In the genomic region with DNA sequence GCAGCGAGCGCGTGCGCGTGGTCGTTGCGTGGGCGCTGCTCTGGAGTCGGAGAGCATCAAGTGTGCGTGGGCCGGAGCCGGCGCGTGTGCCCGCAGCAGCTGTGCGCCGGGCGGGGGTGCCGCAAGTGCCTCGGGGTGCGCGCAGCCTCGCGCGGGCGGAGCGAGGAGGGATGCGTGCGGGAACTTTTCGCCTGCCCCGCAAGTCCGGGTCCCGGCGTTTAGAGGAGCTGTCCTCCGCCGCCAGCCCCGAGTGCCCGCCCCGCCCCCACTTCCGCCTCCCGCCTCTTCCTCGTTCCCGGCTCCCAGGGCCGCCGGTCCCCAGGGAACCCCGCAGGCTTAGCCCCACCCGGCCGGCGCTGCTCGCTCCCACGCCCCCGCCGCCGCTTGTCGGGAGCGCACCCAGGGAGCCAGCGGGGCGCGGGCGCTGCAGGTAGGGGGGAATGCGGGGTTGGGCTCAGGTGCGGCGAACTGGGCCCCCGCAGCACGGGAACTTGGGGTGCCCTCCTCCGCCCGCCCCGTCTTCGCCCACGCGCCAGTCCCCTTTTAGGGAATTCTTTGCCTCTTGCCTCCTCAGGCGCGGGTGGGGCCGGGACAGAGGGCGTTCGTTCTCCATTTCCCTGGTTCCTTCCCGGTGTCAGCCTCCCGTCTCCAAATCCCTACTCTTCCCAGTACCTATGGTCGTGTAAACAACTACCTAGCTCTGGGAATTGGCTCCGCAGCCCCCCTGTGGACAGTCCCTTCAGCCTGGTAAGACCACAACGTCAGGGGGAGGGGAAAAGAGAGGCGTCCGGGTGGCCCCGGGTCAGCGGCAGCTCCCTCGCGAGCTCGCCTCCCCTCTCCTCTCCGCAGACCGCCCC, we compare ENCODE assay signal across 8 mouse cellular contexts. TPM values are rescaled to one million over a fixed set of nuclear protein-coding genes. Genes with fewer than 3 reads are reported as not detected.
A peak's percentile ranks its signal among the peaks of the same experiment; 100 is the strongest.
DNase-seq lines count a peak whose midpoint lies in the region; ATAC-seq lines count a peak whose summit lies in the region.

No protein-coding gene starts in this region.

- peak overlapping the region; percentile 57 for H3K9ac ChIP-seq in limb, embryonic 11.5 days (ENCODE audit: low read length)
- H3K9ac ChIP-seq in midbrain, embryonic 11.5 days (ENCODE audit: low read length), result peak overlapping the region; percentile 72
- peak overlapping the region; percentile 81 for H3K9ac ChIP-seq in stomach, embryonic 16.5 days (ENCODE audit: low read length)

- no peaks in the 10 kb centered on the region for H3K9me3 ChIP-seq in embryonic facial prominence, embryonic 10.5 days
- no peaks in the 10 kb centered on the region for H3K9me3 ChIP-seq in limb, embryonic 11.5 days (ENCODE audit: control insufficient read depth, low read length)
- no peaks in the 10 kb centered on the region for H3K9me3 ChIP-seq in midbrain, embryonic 11.5 days (ENCODE audit: control insufficient read depth, low read length)
- H3K9me3 ChIP-seq in stomach, embryonic 16.5 days (replicated peaks; ENCODE audit: control insufficient read depth, low read length), result no peaks in the 10 kb centered on the region

- H3K27ac ChIP-seq in embryonic facial prominence, embryonic 10.5 days (replicated peaks), result peak overlapping the region; percentile 75
- H3K27ac ChIP-seq in limb, embryonic 11.5 days (replicated peaks; ENCODE audit: low read depth, low read length), result no peak overlapping the region
- no peak overlapping the region for H3K27ac ChIP-seq in midbrain, embryonic 11.5 days (ENCODE audit: low read depth, low read length)
- no peak overlapping the region for H3K27ac ChIP-seq in stomach, embryonic 16.5 days (ENCODE audit: low read length)

- H3K36me3 ChIP-seq in embryonic facial prominence, embryonic 10.5 days (replicated peaks), result peaks cover 6% of the 10 kb centered on the region; the same call in 1 of the 2 replicates
- no peaks in the 10 kb centered on the region for H3K36me3 ChIP-seq in limb, embryonic 11.5 days (ENCODE audit: control insufficient read depth, insufficient read depth, low read length)
- no peaks in the 10 kb centered on the region for H3K36me3 ChIP-seq in midbrain, embryonic 11.5 days (ENCODE audit: control insufficient read depth, insufficient read depth, low read length)
- no peaks in the 10 kb centered on the region for H3K36me3 ChIP-seq in stomach, embryonic 16.5 days (ENCODE audit: control insufficient read depth, insufficient read depth, low read length)

- H3K4me3 ChIP-seq in embryonic facial prominence, embryonic 10.5 days, result peak overlapping the region; percentile 76
- H3K4me3 ChIP-seq in limb, embryonic 11.5 days (ENCODE audit: low read depth, low read length), result peak overlapping the region; percentile 68
- peak overlapping the region; percentile 72 for H3K4me3 ChIP-seq in midbrain, embryonic 11.5 days (ENCODE audit: low read depth, low read length)
- peak overlapping the region; percentile 77 for H3K4me3 ChIP-seq in stomach, embryonic 16.5 days (replicated peaks; ENCODE audit: low read length)

- H3K4me2 ChIP-seq in limb, embryonic 11.5 days (ENCODE audit: low read depth, severe bottlenecking), result peak overlapping the region; percentile 100
- peak overlapping the region; percentile 100 for H3K4me2 ChIP-seq in midbrain, embryonic 11.5 days
- peak overlapping the region; percentile 97 for H3K4me2 ChIP-seq in stomach, embryonic 16.5 days (ENCODE audit: low read depth, low read length)

- peaks cover 77% of the 10 kb centered on the region for H3K27me3 ChIP-seq in embryonic facial prominence, embryonic 10.5 days (replicated peaks; ENCODE audit: low read depth, poor library complexity, severe bottlenecking)
- H3K27me3 ChIP-seq in limb, embryonic 11.5 days (ENCODE audit: control insufficient read depth, insufficient read depth, low read length), result peaks cover 21% of the 10 kb centered on the region
- peaks cover 20% of the 10 kb centered on the region for H3K27me3 ChIP-seq in midbrain, embryonic 11.5 days (ENCODE audit: control insufficient read depth, insufficient read depth, low read length)
- H3K27me3 ChIP-seq in stomach, embryonic 16.5 days (ENCODE audit: control insufficient read depth, insufficient read depth, low read length), result no peaks in the 10 kb centered on the region

- peak; percentile 45 to 57 for DNase-seq in urinary bladder, adult 18-20 months (ENCODE audit: low spot score in 2 of 2)
- no peak for DNase-seq in urinary bladder, postnatal 10 days (ENCODE audit: low spot score)
- DNase-seq in embryonic facial prominence, embryonic 10.5 days (ENCODE audit: low spot score), result peak; percentile 59
- peak; percentile 61 for DNase-seq in heart, adult 8-10 months (ENCODE audit: low spot score)
- peak; percentile 30 to 49 for DNase-seq in kidney, adult 8-10 months
- DNase-seq in limb, embryonic 11.5 days (ENCODE audit: low spot score), result peak; percentile 52
- DNase-seq in midbrain, embryonic 11.5 days (ENCODE audit: low spot score, missing footprints), result peak; percentile 93

- no peak for ATAC-seq in limb, embryonic 11.5 days (ENCODE audit: insufficient number of reproducible peaks, low FRiP score, low TSS enrichment, low read depth)
- ATAC-seq in midbrain, embryonic 11.5 days (ENCODE audit: low FRiP score), result peak; percentile 62; the same call in 1 of the 2 replicates
- ATAC-seq in stomach, embryonic 16.5 days (ENCODE audit: insufficient read depth, low FRiP score), result peak; percentile 77; the same call in 1 of the 2 replicates

- H3K4me1 ChIP-seq in embryonic facial prominence, embryonic 10.5 days, result peaks cover 20% of the 10 kb centered on the region
- peaks cover 8% of the 10 kb centered on the region; the same call in 1 of the 2 replicates for H3K4me1 ChIP-seq in limb, embryonic 11.5 days (ENCODE audit: control insufficient read depth, insufficient read depth, low read length)
- H3K4me1 ChIP-seq in midbrain, embryonic 11.5 days (ENCODE audit: control insufficient read depth, insufficient read depth, low read length), result peaks cover 9% of the 10 kb centered on the region
- H3K4me1 ChIP-seq in stomach, embryonic 16.5 days (ENCODE audit: control insufficient read depth, insufficient read depth, low read length), result peaks cover 9% of the 10 kb centered on the region

- WGBS in embryonic facial prominence, embryonic 10.5 days, result under 1% methylated on average over 90 of the region's 90 CpGs
- under 1% methylated on average over 88 of the region's 90 CpGs for WGBS in limb, embryonic 11.5 days
- WGBS in midbrain, embryonic 11.5 days, result under 1% methylated on average over 62 of the region's 90 CpGs
- under 1% methylated on average over 86 of the region's 90 CpGs for WGBS in stomach, embryonic 16.5 days

RNA-seq across cellular contexts. Expression of a gene that starts 0.6 kb away (rescaled TPM):
- 1.8 TPM in 2 replicates for polyA plus RNA-seq in embryonic facial prominence, embryonic 10.5 days (2016; fragmentation: Nextera tagmentation; extraction: Ambion mirVana)
- 10 to 100 TPM; 11.3 to 15.0 (median 12.6) TPM for total RNA-seq in heart, adult 8-10 months (2022)
- polyA plus RNA-seq in limb, embryonic 11.5 days (2014; fragmentation: Nextera tagmentation; extraction: Ambion mirVana), result 0.38 and 1.3 TPM in 2 replicates
- polyA plus RNA-seq in midbrain, embryonic 11.5 days (2014; fragmentation: Nextera tagmentation; extraction: Ambion mirVana), result 3.1 and 3.4 TPM in 2 replicates
- 12.1 and 21.3 TPM in 2 replicates for polyA plus RNA-seq in stomach, embryonic 16.5 days (2015; fragmentation: Nextera tagmentation; extraction: Ambion mirVana)

RNA-seq across cellular contexts. Expression of a gene that starts 10.8 kb away (rescaled TPM):
- polyA plus RNA-seq in embryonic facial prominence, embryonic 10.5 days (2016; fragmentation: Nextera tagmentation; extraction: Ambion mirVana), result 34.8 and 38.1 TPM in 2 replicates
- total RNA-seq in heart, adult 8-10 months (2022), result 10 to 100 TPM; 32.0 to 34.8 (median 33.9) TPM
- polyA plus RNA-seq in limb, embryonic 11.5 days (2014; fragmentation: Nextera tagmentation; extraction: Ambion mirVana), result 40.4 and 42.2 TPM in 2 replicates
- polyA plus RNA-seq in midbrain, embryonic 11.5 days (2014; fragmentation: Nextera tagmentation; extraction: Ambion mirVana), result 48.1 and 51.9 TPM in 2 replicates
- polyA plus RNA-seq in stomach, embryonic 16.5 days (2015; fragmentation: Nextera tagmentation; extraction: Ambion mirVana), result 69.6 and 72.9 TPM in 2 replicates

RNA-seq across cellular contexts. Expression of a gene that starts 13.0 kb away (rescaled TPM):
- polyA plus RNA-seq in embryonic facial prominence, embryonic 10.5 days (2016; fragmentation: Nextera tagmentation; extraction: Ambion mirVana), result not detected in 2 replicates
- total RNA-seq in heart, adult 8-10 months (2022), result not detected
- polyA plus RNA-seq in limb, embryonic 11.5 days (2014; fragmentation: Nextera tagmentation; extraction: Ambion mirVana), result not detected in 2 replicates
- not detected in 2 replicates for polyA plus RNA-seq in midbrain, embryonic 11.5 days (2014; fragmentation: Nextera tagmentation; extraction: Ambion mirVana)
- polyA plus RNA-seq in stomach, embryonic 16.5 days (2015; fragmentation: Nextera tagmentation; extraction: Ambion mirVana), result not detected in 2 replicates

RNA-seq across cellular contexts. Expression of a gene that starts 25.7 kb away (rescaled TPM):
- 3.1 and 3.2 TPM in 2 replicates for polyA plus RNA-seq in embryonic facial prominence, embryonic 10.5 days (2016; fragmentation: Nextera tagmentation; extraction: Ambion mirVana)
- total RNA-seq in heart, adult 8-10 months (2022), result 1 to 10 TPM; 3.6 to 6.7 (median 5.5) TPM
- 2.8 and 3.6 TPM in 2 replicates for polyA plus RNA-seq in limb, embryonic 11.5 days (2014; fragmentation: Nextera tagmentation; extraction: Ambion mirVana)
- polyA plus RNA-seq in midbrain, embryonic 11.5 days (2014; fragmentation: Nextera tagmentation; extraction: Ambion mirVana), result 4.7 and 5.0 TPM in 2 replicates
- 17.2 and 19.2 TPM in 2 replicates for polyA plus RNA-seq in stomach, embryonic 16.5 days (2015; fragmentation: Nextera tagmentation; extraction: Ambion mirVana)

RNA-seq across cellular contexts. Expression of a gene that starts 29.7 kb away (rescaled TPM):
- 52.5 and 53.1 TPM in 2 replicates for polyA plus RNA-seq in embryonic facial prominence, embryonic 10.5 days (2016; fragmentation: Nextera tagmentation; extraction: Ambion mirVana)
- total RNA-seq in heart, adult 8-10 months (2022), result 10 to 100 TPM; 25.2 to 28.5 (median 25.8) TPM
- 52.6 and 53.6 TPM in 2 replicates for polyA plus RNA-seq in limb, embryonic 11.5 days (2014; fragmentation: Nextera tagmentation; extraction: Ambion mirVana)
- 62.0 and 63.6 TPM in 2 replicates for polyA plus RNA-seq in midbrain, embryonic 11.5 days (2014; fragmentation: Nextera tagmentation; extraction: Ambion mirVana)
- polyA plus RNA-seq in stomach, embryonic 16.5 days (2015; fragmentation: Nextera tagmentation; extraction: Ambion mirVana), result 48.1 and 49.4 TPM in 2 replicates
